Mouse (Mus musculus) stomach, postnatal 0 days (tissue): ENCODE measurements at regions not wholly inside any gene's neighbourhood (a gene's known extent, or its start where the extent isn't known, plus 50 kb on each side); places are given as distances from the start of the nearest gene placed in this dataset.

Experiments
- CTCF ChIP-seq: IDR thresholded peaks from 2 replicates; pipeline ENCODE4 v1.5.1; 2016; ENCODE audit warnings: antibody characterized with exemption, low read depth, mild to moderate bottlenecking, moderate library complexity
- EP300 ChIP-seq: optimal IDR thresholded peaks from 2 replicates; pipeline ENCODE3; 2016; ENCODE audit warnings: antibody characterized with exemption

DNA sequence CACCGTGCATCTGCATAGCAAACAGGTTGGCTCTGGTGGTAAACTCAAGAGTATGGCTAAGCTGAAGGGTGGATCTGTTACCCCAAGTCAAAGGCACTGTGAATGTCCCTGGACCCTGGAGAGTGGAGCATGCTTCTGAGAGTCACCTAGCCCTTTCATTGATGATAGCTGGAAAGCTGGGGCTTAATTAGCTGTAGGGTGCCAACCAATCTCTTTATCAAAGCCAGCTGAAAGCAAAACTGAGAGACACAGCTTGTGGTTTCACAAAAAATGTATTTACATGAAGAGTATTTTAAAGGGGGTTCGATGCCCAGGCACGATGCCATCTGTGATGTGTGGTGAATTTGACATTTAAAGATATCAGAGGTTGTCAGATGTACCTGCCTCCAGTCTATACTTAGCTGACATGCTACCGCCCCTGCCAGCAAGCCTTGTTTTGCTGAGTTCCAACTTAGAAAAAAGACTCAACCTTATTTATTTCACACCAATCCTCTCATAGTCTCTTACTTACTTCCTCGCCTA is 209.3 kb upstream of the Spdye4c start:
- TF ChIP-seq CTCF (no peak), EP300 (no peak)
